Mouse (Mus musculus) layer of hippocampus, adult 11-12 months (tissue): ENCODE measurements at regions not wholly inside any gene's neighbourhood (a gene's known extent, or its start where the extent isn't known, plus 50 kb on each side); places are given as distances from the start of the nearest gene placed in this dataset.

Experiments
- DNase-seq: peaks from one replicate; pipeline ENCODE4 v3.0.0; 2022; ENCODE audit warnings: low spot score

GRCm38 (mm10) chr6:84391016-84391415, 202.7 kb downstream of the Cyp26b1 start:
- no peak for DNase-seq

DNA sequence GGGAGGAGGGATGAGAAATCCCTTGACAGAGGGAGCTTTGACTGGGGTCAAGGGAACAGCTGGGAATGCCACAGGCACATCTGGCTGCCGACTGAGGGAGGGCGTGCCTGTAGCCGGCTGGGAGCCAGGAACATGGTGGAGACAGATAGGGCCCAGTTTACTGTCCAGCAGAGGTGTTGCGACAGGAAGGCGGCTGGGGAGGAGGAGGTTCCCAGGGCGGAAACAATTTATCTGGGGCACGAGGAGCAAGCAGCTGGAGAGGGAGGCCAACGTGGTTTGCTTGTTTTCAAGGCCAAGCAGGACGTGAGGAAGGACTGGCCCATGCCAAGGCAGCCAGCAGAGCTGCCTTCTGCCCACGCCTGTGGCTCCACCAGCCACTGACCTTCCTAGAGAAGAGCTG, 208.0 kb downstream of the Cyp26b1 start:
- DNase-seq, result peak; percentile 15

- DNase-seq, result no peak
These were observed 210.0 kb downstream of the Cyp26b1 start for GRCm38 (mm10) chr6:84383718-84384117.

GRCm38 (mm10) chr6:84383141-84383540, 210.6 kb downstream of the Cyp26b1 start:
- peak; percentile 8 for DNase-seq

DNA sequence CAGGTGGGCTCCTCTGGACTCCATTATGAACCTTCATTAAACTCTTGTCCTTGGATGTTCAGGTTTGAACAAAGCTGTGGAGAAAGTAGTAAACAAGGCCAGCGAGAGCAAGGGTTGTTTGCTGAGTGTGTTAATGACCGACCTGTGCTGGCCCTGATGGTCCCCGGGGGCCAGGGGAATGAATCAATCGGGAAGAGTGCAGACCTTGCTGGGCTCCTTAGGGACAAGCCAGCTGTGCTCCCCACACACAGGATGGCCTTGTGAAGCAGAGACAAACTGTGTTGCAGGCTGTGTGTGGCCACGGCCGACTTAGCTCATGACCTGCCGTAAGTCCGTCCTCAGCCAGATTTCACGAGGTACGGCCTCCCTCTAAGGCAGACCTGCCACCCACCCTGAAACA, 212.1 kb downstream of the Cyp26b1 start:
- DNase-seq, result no peak

- DNase-seq, result no peak
These were observed 217.0 kb downstream of the Cyp26b1 start for GRCm38 (mm10) chr6:84376666-84377065.

DNA sequence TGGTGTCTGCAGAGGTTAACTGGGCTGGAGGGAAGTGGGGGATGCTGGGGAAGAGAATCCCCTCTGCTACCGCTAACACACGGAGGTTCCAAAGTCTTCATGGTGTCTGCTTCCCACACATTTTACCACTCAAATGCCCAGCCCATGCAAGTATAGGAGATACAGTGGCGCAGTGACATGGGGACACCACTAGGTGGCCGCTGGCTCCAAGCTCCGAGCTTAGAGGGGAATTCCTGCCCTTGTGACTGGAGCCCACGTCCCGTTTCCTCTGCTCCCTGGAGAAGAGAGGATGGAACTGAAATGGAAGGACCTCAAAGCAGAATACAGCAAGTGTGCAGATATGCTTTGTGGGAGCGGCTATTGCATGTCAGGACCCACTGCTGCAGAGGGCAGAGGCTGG, 218.2 kb downstream of the Cyp26b1 start:
- peak; percentile 33 for DNase-seq

GRCm38 (mm10) chr6:84366365-84366764, 227.3 kb downstream of the Cyp26b1 start:
- no peak for DNase-seq

DNA sequence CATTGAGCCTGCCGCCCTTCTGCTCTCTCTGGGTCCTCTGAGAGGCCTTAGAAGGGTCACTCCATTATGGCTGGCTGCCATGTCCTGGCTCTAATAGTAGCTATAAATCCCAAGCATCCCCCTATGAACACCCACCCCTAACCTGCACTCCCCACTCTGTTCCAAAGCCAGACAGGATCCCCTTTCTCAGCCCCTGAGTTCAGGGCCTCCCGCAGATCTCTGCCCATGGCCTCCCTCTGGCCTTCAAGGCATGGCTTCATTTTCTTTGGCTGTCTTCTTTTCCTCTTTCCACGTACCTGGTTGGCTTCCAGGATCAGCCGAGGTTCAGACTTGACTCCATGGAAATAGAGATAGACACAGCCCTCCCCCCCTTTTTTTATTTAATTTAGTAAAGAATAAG, 227.8 kb downstream of the Cyp26b1 start:
- no peak for DNase-seq

DNA sequence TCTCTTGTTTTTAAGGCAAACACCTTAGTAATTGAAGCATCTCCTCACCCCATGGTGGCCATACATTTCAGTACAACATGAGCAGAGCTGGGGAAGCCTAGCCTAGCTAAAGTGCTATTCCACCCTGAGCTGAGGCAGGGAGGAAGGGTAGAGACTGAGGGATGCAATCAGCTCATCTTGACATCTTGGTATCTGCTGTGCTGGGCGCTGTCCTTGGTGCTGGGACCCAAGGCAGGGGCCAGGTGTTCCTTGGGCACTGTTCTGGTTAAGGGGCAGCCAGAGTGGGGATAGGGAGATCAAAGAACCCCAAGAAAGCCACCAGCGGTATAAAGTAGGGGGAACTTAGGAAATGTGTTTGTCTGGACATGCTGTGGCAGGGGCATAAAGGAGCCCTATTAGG, 228.7 kb downstream of the Cyp26b1 start:
- DNase-seq, result no peak

GRCm38 (mm10) chr6:84362331-84362730, 231.4 kb downstream of the Cyp26b1 start:
- no peak for DNase-seq

GRCm38 (mm10) chr6:84357911-84358310, 235.8 kb downstream of the Cyp26b1 start:
- no peak for DNase-seq

DNA sequence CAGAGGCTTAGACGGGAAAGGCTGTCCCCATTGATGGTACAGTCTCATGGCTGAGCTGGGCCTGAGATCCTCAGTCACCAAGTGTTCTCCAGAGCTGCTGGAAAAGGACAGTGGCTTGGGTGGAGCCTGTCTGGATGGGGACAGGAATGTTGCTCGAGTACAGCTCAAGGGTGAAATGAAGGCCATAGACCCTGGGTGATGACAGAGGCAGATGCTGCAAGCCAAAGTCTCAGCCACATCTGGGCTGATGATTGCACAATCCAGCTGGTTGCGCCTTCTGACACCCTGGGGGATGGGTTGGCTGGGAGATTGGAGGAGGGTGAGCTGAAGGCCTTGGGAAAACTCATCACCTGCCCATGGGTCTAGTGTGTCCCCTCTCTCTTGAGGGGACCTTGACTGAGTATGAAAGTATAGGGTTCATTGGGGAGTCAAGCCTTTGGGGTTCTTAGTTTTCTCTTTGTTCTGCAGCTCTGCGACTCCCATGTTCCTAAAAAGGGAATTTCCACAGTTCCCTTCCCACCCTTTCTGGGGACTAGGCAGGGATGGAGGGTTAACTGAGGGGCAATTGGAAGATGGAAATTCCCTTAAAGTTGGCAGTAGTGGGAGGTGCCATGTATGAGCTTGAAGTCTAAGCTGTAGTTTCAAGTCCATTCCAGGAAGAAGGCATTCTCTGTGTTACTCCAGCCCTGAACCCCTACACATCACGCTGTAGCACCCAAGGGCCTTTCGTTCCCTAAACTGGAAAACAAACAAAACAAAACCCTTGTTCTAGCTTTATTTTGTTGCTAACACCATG, 240.1 kb downstream of the Cyp26b1 start:
- DNase-seq, result no peak

DNA sequence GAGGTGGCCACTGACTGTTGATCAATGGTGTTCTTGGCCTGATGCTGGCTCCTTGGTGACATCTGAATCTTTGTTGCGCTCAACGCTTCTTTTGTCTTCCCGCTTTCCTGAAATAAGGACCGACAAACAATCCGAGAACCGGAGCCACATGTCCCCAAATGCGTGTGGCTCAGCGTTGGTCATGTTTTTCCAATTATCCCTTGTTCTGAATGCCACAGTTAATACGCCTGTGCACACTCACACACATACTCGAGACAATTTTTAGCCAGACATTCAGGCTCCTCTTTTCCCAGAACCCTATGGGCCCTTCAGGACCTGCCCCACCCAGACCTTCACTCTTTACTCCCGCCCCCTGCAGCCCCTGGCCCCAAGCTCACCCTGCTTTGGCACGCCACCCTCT, 248.8 kb downstream of the Cyp26b1 start:
- no peak for DNase-seq

GRCm38 (mm10) chr6:84333666-84334179, 260.0 kb downstream of the Cyp26b1 start:
- no peak for DNase-seq

GRCm38 (mm10) chr6:84329106-84329505, 264.6 kb downstream of the Cyp26b1 start:
- DNase-seq, result no peak

DNA sequence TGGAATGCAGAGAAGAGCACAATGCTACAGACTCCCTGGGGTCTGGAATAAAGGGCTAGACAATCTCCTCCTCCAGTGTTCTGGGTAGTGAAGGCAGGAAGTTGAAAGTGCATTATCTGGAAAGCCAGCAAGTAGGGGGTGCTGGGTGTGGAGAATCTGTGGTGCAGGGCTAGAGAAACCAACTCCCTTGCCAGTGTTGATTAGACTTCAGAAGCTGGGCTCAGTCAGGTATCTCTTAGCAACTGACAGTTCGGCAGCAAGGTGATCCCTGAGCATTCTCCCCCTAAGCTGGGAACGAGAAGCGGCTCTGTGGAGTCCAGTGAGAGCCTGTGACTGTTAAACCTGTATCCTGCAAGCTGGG, 265.7 kb downstream of the Cyp26b1 start:
- DNase-seq, result no peak

- no peak for DNase-seq
These were observed 266.2 kb downstream of the Cyp26b1 start for GRCm38 (mm10) chr6:84327306-84328029.

DNA sequence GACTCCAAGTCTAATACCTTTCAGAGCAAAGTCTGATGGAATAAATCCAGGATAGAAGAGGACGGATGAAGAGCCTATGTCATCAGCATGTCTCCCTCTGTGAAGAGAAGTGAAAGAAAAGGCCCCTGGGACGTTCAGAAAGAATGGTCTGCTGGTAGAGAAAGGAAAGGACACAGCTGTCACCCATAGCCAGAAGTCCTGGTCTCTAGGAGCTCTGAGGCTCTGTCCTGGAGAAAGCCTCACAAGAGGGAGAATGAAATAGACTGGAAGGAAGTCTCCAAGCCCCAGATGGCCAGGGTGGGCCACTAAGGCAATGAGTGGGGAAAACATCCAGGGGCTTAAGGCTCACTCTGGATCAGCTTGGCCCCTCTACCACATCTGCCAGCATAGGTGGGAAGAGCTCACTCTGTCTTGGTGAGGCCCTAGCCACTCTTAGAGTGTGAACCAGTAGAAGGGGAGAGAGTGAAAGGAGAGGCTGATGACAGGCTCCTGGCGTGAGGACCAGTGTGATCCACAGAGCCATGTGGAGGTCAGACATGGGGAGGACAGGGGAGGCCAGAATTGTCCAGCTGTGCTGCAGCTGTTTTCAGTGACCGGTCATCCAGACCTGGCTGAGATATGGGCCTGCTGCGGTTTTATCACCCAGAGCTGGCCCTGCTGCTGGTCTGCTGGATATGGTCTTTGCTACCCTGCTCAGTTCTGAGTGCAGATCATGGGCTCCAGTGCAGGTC, 268.2 kb downstream of the Cyp26b1 start:
- DNase-seq, result no peak

DNA sequence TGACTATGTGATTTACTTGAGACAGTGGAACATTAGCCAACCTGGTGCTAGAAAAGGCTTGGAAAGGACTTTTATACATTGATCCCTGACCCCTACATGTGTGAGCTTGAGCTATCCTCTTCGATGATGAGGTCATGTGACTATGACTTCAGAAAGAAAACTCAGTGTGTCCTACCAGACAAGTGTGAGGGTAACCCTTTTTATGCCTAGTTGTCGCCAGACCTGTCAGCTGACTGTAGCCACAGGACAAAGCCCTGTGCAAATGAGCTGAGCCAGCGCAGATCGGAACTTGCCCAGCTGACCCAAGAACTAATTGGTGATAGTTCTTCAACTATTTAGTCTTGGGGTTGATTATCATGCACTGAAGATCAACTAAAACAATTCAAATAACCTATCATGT, 269.5 kb downstream of the Cyp26b1 start:
- DNase-seq, result no peak

- DNase-seq, result no peak
These were observed 271.2 kb downstream of the Cyp26b1 start for GRCm38 (mm10) chr6:84322528-84322927.

GRCm38 (mm10) chr6:84320586-84320985, 273.1 kb downstream of the Cyp26b1 start:
- no peak for DNase-seq

GRCm38 (mm10) chr6:84318774-84319173, 274.9 kb downstream of the Cyp26b1 start:
- peak; percentile 70 for DNase-seq
